Mouse (Mus musculus) liver, postnatal 0 days (tissue): ENCODE measurements at regions not wholly inside any gene's neighbourhood (a gene's known extent, or its start where the extent isn't known, plus 50 kb on each side); places are given as distances from the start of the nearest gene placed in this dataset.

Source experiments
- CTCF ChIP-seq: sonication (generic); IDR thresholded peaks from 2 replicates; pipeline ENCODE4 v1.5.1; 2016; ENCODE audit warnings: antibody characterized with exemption, low read depth
- EP300 ChIP-seq: IDR thresholded peaks from 2 replicates; pipeline ENCODE4 v1.6.1; 2016; ENCODE audit warnings: antibody characterized with exemption, low read depth, mild to moderate bottlenecking

DNA sequence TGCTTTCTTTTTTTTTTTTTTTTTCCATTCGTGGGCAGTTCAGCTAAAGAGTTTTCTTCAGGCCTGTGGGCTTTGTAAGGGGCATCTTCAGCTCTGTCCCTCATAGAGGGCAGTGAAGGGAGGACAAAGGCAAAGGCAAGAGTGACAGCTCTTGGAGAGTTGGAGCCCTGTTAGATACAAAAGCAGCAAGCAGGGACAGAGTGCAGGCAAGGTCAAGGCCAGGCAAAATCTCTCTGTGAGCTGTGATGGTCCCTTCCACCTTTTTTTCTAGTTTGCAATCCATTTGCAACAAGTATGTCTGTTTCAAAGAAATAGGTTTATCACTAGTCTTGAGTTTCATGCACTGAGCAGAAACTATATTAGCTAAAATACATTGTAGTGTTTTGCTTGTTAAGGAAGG, 86.2 kb upstream of the P2ry1 start:
- no peak for TF ChIP-seq CTCF
- no peak for TF ChIP-seq EP300
